Mouse (Mus musculus): ENCODE measurements around the gene Tbc1d10c. TPM values are rescaled to one million over a fixed set of nuclear protein-coding genes. Genes with fewer than 3 reads are reported as not detected.
"Not testable (repeated sequence)": the region's sequence is repeated elsewhere in the genome, so short reads cannot be mapped to it uniquely, and the experiment has no call there.

Gene Tbc1d10c
- polyA plus RNA-seq, 1 experiment = 2.4 TPM

DNA sequence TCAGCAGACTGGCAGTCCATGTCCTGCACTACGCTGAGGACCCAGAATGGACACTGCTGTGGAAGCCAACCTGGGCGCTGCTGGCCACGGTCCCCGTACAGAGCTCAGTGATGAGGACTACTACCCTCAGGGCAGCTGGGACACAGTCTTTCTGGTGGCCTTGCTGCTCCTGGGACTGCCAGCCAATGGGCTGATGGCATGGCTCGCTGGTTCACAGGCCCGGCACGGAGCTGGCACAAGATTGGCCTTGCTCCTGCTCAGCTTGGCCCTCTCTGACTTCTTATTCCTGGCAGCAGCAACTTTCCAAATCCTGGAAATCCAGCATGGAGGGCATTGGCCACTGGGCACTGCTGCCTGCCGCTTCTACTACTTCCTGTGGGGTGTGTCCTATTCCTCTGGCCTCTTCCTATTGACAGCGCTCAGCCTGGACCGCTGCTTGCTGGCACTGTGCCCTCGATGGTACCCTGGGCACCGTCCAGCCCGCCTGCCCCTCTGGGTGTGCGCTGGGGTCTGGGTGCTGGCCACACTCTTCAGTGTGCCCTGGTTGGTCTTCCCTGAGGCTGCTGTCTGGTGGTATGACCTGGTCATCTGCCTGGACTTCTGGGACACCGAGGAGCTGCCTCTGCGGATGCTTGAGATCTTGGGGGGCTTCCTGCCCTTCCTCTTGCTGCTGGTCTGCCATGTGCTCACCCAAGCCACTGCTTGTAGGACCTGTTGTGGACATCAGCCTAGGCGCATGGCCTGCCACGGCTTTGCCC lies 48.5 kb downstream of the Tbc1d10c start:
- Histone ChIP-seq H3K4me1 (ENCODE audit: control insufficient read depth, insufficient read depth, low read length) (peaks cover 4% of the 10 kb centered on the region; the same call in 1 of the 2 replicates), H3K27ac (ENCODE audit: insufficient read depth, low read length) (no peak overlapping the region), H3K4me3 (ENCODE audit: insufficient read depth, low read length) (no peak overlapping the region)
- TF ChIP-seq CTCF (IDR thresholded peaks at IDR 0.05; ENCODE audit: extremely low read depth, insufficient read depth, low read length) (no peak), POLR2A (IDR thresholded peaks at IDR 0.05; ENCODE audit: extremely low read depth, insufficient read depth, low read length) (no peak)

DNA sequence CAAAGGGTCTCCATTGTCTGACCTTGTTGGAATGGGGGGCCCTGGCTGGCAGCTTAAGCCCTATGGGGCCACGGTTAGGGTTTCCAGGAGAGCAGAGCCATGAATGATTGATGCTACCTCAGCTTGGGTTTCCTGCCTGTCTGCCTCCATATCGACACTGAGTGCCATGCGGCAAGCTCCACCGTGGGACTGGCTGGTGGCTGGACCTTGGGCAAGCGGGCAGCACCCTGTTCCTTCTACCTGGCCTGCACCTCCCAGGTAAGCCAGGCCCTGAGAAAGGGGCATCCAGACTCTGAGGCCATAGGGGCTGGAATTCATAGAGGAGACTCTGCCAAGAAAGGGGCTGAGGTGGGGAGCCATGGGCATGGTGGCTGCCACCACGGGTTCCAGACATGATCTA lies 50.9 kb downstream of the Tbc1d10c start:
- Histone ChIP-seq H3K4me1 (ENCODE audit: control insufficient read depth, insufficient read depth, low read length) (peaks cover 1% of the 10 kb centered on the region; the same call in 1 of the 2 replicates), H3K4me3 (ENCODE audit: insufficient read depth, low read length) (no peak overlapping the region), H3K27ac (ENCODE audit: insufficient read depth, low read length) (no peak overlapping the region)
- TF ChIP-seq POLR2A (IDR thresholded peaks at IDR 0.05; ENCODE audit: extremely low read depth, insufficient read depth, low read length) = no peak
- TF ChIP-seq CTCF (IDR thresholded peaks at IDR 0.05; ENCODE audit: extremely low read depth, insufficient read depth, low read length) = no peak

DNA sequence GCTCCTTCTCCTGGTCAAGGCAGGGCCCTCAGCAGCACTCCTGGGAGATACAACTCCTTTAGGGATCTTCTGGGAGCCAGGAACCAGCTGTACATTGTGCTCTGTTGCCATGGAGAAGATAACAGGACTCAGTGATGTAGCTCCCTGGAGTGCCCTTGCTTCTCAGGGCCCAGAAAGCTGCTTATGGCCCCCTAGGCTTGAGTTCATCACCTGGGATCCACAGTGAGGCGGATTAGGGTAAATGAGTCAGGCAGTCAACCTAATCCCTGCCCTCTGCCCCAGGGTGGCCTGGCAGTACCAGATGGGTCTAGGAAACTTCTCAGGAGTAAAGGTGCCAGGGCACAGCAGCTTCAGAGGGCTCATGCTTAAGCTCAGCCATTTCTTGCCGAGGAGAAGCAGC lies 51.6 kb downstream of the Tbc1d10c start, which contains the start of gene Gpr152:
TSS of gene Gpr152 (plus strand) at position 342 of the 400 bp plus-strand sequence.
- H3K27ac ChIP-seq (ENCODE audit: insufficient read depth, low read length) = no peak within 1 kb of the TSS
- no peak for TF ChIP-seq POLR2A (IDR thresholded peaks at IDR 0.05; ENCODE audit: extremely low read depth, insufficient read depth, low read length)
- no peak for TF ChIP-seq CTCF (IDR thresholded peaks at IDR 0.05; ENCODE audit: extremely low read depth, insufficient read depth, low read length)
- H3K4me1 ChIP-seq (ENCODE audit: control insufficient read depth, insufficient read depth, low read length) = peaks cover 1% of the 10 kb centered on the region; the same call in 1 of the 2 replicates
- H3K4me3 ChIP-seq (ENCODE audit: insufficient read depth, low read length) = no peak within 1 kb of the TSS

DNA sequence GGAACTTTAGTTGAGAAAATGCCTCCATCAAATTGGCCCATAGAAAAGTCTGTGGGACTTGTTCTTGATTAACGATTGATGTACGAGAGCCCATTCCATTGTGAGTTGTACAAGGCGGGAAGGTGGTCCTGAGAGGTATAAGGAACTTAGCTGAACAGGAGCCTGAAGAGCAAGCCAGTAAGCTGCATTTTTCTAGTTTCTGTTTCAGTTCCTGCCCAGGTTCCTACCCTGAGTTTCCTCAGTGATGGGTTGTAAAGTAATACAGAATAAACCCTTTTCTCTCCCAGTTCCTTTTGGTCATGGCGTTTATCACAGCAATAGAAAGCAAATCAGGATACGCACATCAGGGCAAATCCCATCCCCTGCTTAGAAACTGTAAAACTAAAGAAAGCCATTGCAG lies 53.2 kb downstream of the Tbc1d10c start:
- Histone ChIP-seq H3K27ac (ENCODE audit: insufficient read depth, low read length) (no peak overlapping the region), H3K4me1 (ENCODE audit: control insufficient read depth, insufficient read depth, low read length) (peaks cover 1% of the 10 kb centered on the region; the same call in 1 of the 2 replicates), H3K4me3 (ENCODE audit: insufficient read depth, low read length) (no peak overlapping the region)
- TF ChIP-seq CTCF (IDR thresholded peaks at IDR 0.05; ENCODE audit: extremely low read depth, insufficient read depth, low read length) (no peak), POLR2A (IDR thresholded peaks at IDR 0.05; ENCODE audit: extremely low read depth, insufficient read depth, low read length) (no peak)

DNA sequence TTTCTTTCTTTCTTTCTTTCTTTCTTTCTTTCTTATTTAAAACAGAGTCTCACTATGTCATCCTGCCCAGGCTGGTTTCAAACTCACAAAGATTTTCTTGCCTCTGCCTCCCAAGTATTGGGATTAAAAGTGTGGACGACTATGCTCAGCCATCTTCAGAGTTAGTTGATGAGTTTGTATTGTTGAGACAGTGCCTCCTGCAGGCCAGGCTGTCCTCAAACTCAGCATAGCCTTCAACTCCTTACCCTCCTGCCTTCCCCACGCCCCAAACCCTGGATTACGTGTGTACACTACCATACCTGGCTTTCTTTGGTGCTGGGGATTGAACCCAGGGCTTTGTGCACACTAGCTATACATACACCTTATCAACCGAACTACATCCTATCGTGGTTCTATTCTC lies 54.6 kb downstream of the Tbc1d10c start:
- no peak overlapping the region for H3K27ac ChIP-seq (ENCODE audit: insufficient read depth, low read length)

DNA sequence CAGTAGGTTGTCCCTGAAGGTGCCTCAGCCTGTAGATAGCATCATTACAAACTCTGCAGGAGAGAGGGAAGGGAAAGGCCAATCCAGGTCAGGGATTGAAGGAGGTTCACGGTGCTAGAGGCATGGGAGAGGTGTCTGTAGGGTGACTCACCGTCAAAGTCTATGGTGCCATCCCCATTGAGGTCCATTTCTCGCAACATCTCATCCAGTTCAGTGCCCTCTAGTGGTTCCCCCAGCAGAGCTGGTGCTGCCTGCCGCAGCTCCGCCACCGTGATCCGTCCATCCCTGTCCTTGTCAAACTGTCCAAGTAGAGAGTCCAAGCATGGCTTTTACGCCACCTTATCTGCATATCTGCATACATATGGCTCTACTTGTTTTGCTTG lies 55.1 kb downstream of the Tbc1d10c start:
- not testable (repeated sequence) for H3K27ac ChIP-seq (ENCODE audit: insufficient read depth, low read length); H3K4me1 ChIP-seq (ENCODE audit: control insufficient read depth, insufficient read depth, low read length); H3K4me3 ChIP-seq (ENCODE audit: insufficient read depth, low read length)
- 0 out of 2 replicates have a peak, but pooled peaks have one; percentile 19 for TF ChIP-seq CTCF (IDR thresholded peaks at IDR 0.05; ENCODE audit: extremely low read depth, insufficient read depth, low read length)

More for the DNA sequence above, 54.6 kb downstream of the Tbc1d10c start:
- Histone ChIP-seq H3K4me3 (ENCODE audit: insufficient read depth, low read length) (no peak overlapping the region), H3K4me1 (ENCODE audit: control insufficient read depth, insufficient read depth, low read length) (peaks cover 1% of the 10 kb centered on the region; the same call in 1 of the 2 replicates)
- no peak for TF ChIP-seq POLR2A (IDR thresholded peaks at IDR 0.05; ENCODE audit: extremely low read depth, insufficient read depth, low read length)
- TF ChIP-seq CTCF (IDR thresholded peaks at IDR 0.05; ENCODE audit: extremely low read depth, insufficient read depth, low read length) = no peak

DNA sequence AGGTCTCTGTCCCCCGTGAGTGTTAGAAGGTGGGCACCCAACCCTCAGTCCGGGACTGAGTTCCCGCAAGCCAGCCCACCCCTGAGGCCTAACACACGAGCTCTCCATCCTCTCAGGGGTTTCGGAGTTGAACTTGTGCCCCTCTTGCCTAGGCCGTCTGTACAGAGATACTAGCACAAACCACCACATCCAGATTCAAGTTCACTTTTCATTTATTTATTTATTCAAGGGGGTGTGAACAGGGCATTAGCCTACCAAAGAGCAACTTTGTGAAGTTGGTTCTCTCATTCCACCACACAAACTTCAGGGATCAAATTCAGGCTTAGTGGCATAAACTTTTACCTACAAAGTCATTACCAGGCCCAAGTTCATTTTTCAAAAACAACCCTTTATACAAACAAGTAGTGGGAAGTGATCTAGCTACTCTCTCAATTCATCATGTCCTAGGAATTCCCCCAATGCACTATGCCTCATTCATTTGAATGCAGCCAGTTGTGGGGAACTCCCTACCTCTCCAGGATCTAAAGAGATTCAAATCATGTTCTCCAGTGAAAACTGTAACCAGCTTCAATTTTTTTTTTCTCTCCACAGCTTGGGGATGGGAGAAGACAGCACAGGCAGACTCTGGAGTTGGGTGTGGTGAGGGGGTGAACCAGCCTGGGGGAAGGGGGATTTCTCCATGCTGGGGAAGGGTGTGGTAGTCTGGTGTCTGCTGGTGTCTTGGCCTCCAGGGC lies 55.7 kb downstream of the Tbc1d10c start:
- H3K4me1 ChIP-seq (ENCODE audit: control insufficient read depth, insufficient read depth, low read length); H3K27ac ChIP-seq (ENCODE audit: insufficient read depth, low read length); H3K4me3 ChIP-seq (ENCODE audit: insufficient read depth, low read length): not testable (repeated sequence)

DNA sequence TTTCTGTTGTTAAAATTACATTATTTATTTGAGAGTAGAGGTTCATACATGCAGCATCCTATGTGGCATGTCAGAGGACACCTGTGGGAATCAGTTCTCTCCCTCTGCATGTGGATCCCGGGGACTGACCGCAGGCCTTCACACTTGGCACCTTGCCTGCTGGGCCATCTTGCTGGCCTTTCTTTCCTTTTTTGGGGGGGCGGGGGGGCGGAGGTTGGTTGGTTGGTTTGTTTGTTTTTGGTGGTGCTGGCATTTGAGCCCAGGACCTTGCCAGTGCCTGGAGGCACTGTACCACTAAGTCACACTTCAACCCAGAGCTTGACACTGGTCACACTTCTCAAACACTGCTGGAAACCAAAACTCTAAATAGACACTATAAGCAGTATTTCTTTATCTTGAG lies 56.7 kb downstream of the Tbc1d10c start:
- no peak overlapping the region for H3K4me3 ChIP-seq (ENCODE audit: insufficient read depth, low read length)
- TF ChIP-seq CTCF (IDR thresholded peaks at IDR 0.05; ENCODE audit: extremely low read depth, insufficient read depth, low read length) (no peak), POLR2A (IDR thresholded peaks at IDR 0.05; ENCODE audit: extremely low read depth, insufficient read depth, low read length) (no peak)
- H3K4me1 ChIP-seq (ENCODE audit: control insufficient read depth, insufficient read depth, low read length) = peaks cover 1% of the 10 kb centered on the region; the same call in 1 of the 2 replicates
- no peak overlapping the region for H3K27ac ChIP-seq (ENCODE audit: insufficient read depth, low read length)

Other genes with a start within 250 kb of the Tbc1d10c start
- gene Aldh3b3, start 232.6 kb downstream of the Tbc1d10c start, polyA plus RNA-seq (2012; rRNA removed) = not detected in 2 replicates
- 2.1 and 2.4 TPM in 2 replicates for gene Aldh3b2, start 219.0 kb downstream of the Tbc1d10c start, polyA plus RNA-seq (2012; rRNA removed)
- 4.1 and 4.6 TPM in 2 replicates for gene Acy3, start 204.7 kb downstream of the Tbc1d10c start, polyA plus RNA-seq (2012; rRNA removed)
- gene Tbx10, start 198.5 kb downstream of the Tbc1d10c start, polyA plus RNA-seq (2012; rRNA removed) = not detected in 2 replicates
- gene Nudt8, start 190.7 kb downstream of the Tbc1d10c start, polyA plus RNA-seq (2012; rRNA removed) = 4.7 and 7.6 TPM in 2 replicates
- 3.1 and 3.2 TPM in 2 replicates for gene Gm49405, start 190.7 kb downstream of the Tbc1d10c start, polyA plus RNA-seq (2012; rRNA removed)
- 9.4 and 11.7 TPM in 2 replicates for gene Doc2g, start 188.0 kb downstream of the Tbc1d10c start, polyA plus RNA-seq (2012; rRNA removed)
- gene Ndufv1, start 178.5 kb downstream of the Tbc1d10c start, polyA plus RNA-seq (2012; rRNA removed) = 260 and 262 TPM in 2 replicates
- 511 and 557 TPM in 2 replicates for gene Gstp1, start 153.3 kb downstream of the Tbc1d10c start, polyA plus RNA-seq (2012; rRNA removed)
- gene Gstp2, start 145.3 kb downstream of the Tbc1d10c start, polyA plus RNA-seq (2012; rRNA removed) = 11.7 and 12.9 TPM in 2 replicates
- not detected in 2 replicates for gene Gstp3, start 131.7 kb downstream of the Tbc1d10c start, polyA plus RNA-seq (2012; rRNA removed)
- not detected in 2 replicates for gene Cabp2, start 109.7 kb downstream of the Tbc1d10c start, polyA plus RNA-seq (2012; rRNA removed)
- 44.3 and 47.3 TPM in 2 replicates for gene Cdk2ap2, start 94.1 kb downstream of the Tbc1d10c start, polyA plus RNA-seq (2012; rRNA removed)
- gene Pitpnm1, start 91.3 kb downstream of the Tbc1d10c start, polyA plus RNA-seq (2012; rRNA removed) = 293 and 340 TPM in 2 replicates
- gene Aip, start 65.4 kb downstream of the Tbc1d10c start, polyA plus RNA-seq (2012; rRNA removed) = 167 and 180 TPM in 2 replicates
- 0.04 TPM in 2 replicates for gene Gpr152, start 51.5 kb downstream of the Tbc1d10c start, polyA plus RNA-seq (2012; rRNA removed)
- 0.08 and 0.17 TPM in 2 replicates for gene Cabp4, start 47.3 kb downstream of the Tbc1d10c start, polyA plus RNA-seq (2012; rRNA removed)
- gene Coro1b, start 42.7 kb downstream of the Tbc1d10c start, polyA plus RNA-seq (2012; rRNA removed) = 207 and 236 TPM in 2 replicates
- gene Ptprcap, start 37.7 kb downstream of the Tbc1d10c start, polyA plus RNA-seq (2012; rRNA removed) = 1.3 and 1.6 TPM in 2 replicates
- gene Rps6kb2, start 27.9 kb downstream of the Tbc1d10c start, polyA plus RNA-seq (2012; rRNA removed) = 79.5 and 91.7 TPM in 2 replicates
- 13.4 and 21.4 TPM in 2 replicates for gene Carns1, start 15.8 kb downstream of the Tbc1d10c start, polyA plus RNA-seq (2012; rRNA removed)
- gene Ppp1ca, start 781 bp upstream of the Tbc1d10c start, polyA plus RNA-seq (2012; rRNA removed) = 385 and 421 TPM in 2 replicates
- 17.3 and 18.4 TPM in 2 replicates for gene Rad9a, start 10.4 kb upstream of the Tbc1d10c start, polyA plus RNA-seq (2012; rRNA removed)
- 2.4 and 2.8 TPM in 2 replicates for gene Clcf1, start 23.0 kb upstream of the Tbc1d10c start, polyA plus RNA-seq (2012; rRNA removed)
- gene AC109138.7, start 23.1 kb upstream of the Tbc1d10c start, polyA plus RNA-seq (2012; rRNA removed) = not detected in 2 replicates
- 38.9 and 39.7 TPM in 2 replicates for gene Pold4, start 40.6 kb upstream of the Tbc1d10c start, polyA plus RNA-seq (2012; rRNA removed)
- 148 and 177 TPM in 2 replicates for gene Ssh3, start 77.9 kb upstream of the Tbc1d10c start, polyA plus RNA-seq (2012; rRNA removed)
- 76.1 and 85.9 TPM in 2 replicates for gene Ankrd13d, start 91.9 kb upstream of the Tbc1d10c start, polyA plus RNA-seq (2012; rRNA removed)
- 220 and 239 TPM in 2 replicates for gene Grk2, start 114.9 kb upstream of the Tbc1d10c start, polyA plus RNA-seq (2012; rRNA removed)
- 66.1 and 66.2 TPM in 2 replicates for gene Kdm2a, start 207.0 kb upstream of the Tbc1d10c start, polyA plus RNA-seq (2012; rRNA removed)
- 1.3 TPM in 2 replicates for gene Rhod, start 248.1 kb upstream of the Tbc1d10c start, polyA plus RNA-seq (2012; rRNA removed)

Measured in cortical plate, adult 2 months (tissue).